Mouse (Mus musculus): Measurements from ENCODE around the gene Cped1.

The Cped1 gene

DNA sequence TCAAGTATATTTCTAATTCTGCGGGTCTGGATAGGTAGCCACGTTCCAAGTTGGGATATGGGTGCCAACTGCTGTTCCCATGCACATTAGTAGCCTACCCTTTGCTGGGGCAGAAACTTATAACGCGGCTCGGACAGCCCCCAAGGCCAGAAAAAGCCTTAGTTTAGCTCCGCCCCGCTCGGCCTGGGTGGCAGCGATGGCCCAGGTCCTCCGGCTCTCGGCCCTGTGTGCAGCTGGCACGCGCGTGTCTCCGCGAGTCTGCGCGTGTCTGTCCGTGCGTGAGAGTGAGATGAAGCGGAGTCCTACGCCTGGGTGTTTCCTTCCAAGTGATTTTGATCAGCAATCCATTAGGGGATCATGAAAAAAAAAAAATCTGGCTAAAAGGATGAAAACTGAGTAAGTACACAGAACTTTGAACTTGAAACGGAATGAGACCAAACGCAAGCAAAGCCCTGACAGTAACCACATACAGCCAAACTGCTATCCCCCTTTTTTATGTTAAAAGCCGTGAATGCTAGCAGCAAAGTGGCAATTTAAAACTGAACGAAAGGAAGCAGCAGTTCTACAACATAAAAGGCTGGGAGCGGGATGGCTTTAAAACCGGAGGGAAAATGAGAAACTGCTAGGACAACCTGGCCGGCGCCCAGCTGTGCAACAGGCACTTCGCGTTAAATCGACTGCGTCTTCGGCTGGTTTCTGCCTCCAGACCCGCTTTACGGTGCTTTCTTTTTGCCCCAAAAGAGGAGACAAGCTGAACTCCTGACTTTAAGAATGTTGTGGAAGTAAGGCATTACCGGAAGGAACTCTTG is at the start of gene Cped1:
TSS of gene Cped1 (plus strand) at position 185 of the 809 bp plus-strand sequence.
- DNase-seq (ENCODE audit: low read depth, low spot score) = peak; percentile 16

GRCm38 (mm10) chr6:21937981-21938635 is 47.6 kb upstream of the Cped1 start:
- DNase-seq (ENCODE audit: low read depth, low spot score) = no peak

DNA sequence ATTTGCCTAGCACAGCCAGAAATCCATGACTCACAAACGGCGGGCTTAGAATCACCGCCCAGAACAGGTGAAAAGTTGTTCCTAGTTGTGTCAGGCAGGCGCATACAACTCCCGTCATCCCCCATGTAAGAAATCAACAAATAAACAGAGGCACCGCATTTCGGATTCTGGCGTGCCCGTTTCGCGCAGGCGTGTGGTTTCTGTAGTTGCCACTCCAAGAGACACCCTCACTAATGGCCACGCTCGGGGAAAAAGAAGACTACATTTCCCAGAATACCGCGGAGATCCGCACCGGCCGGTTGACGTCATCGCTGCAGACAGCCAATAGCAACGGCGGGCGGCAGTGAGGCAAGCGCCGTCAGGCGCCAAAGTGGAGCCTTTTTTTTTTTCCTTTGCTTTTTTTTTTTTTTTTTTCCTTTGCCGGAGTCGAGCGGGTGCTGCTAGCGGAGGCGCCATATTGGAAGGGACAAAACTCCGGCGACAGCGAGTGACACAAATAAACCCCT is 36.4 kb upstream of the Cped1 start, which contains the start of gene Ing3:
TSS of gene Ing3 (plus strand) at position 346 of the 506 bp plus-strand sequence.
- peak; percentile 98 for DNase-seq (ENCODE audit: low read depth, low spot score)

- DNase-seq (ENCODE audit: low read depth, low spot score) = peak; percentile 88
Observed at GRCm38 (mm10) chr6:21949771-21950448, 35.8 kb upstream of the Cped1 start.

- DNase-seq (ENCODE audit: low read depth, low spot score) = no peak
Observed at GRCm38 (mm10) chr6:21950676-21951075, 35.0 kb upstream of the Cped1 start.

- DNase-seq (ENCODE audit: low read depth, low spot score) = no peak
Observed at GRCm38 (mm10) chr6:21955468-21955867, 30.2 kb upstream of the Cped1 start.

GRCm38 (mm10) chr6:21958922-21959321 is 26.8 kb upstream of the Cped1 start:
- no peak for DNase-seq (ENCODE audit: low read depth, low spot score)

- no peak for DNase-seq (ENCODE audit: low read depth, low spot score)
Observed at GRCm38 (mm10) chr6:21959909-21960308, 25.8 kb upstream of the Cped1 start.

DNA sequence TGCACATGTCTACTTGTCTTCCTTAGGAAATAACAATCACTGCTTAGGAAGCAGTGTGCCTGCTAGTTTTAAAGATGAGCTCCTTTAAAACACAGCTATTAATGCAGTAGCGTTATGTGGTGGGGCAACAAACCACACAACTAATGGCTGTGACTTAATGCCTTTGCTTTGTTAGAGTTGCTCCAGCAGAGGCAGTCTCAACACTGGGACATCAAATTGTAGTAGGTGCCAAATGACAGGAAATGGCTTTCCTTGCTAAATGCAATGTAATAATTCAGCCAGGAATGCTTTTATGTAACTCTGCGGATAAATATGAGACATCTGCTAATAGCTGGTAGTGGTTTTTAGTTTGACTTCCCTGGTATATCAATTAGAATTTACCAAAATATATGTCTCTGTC is 8.2 kb upstream of the Cped1 start:
- no peak for DNase-seq (ENCODE audit: low read depth, low spot score)

- DNase-seq (ENCODE audit: low read depth, low spot score) = no peak
Observed at GRCm38 (mm10) chr6:21981114-21981513, 4.6 kb upstream of the Cped1 start.

- DNase-seq (ENCODE audit: low read depth, low spot score) = no peak
Observed at GRCm38 (mm10) chr6:21984990-21985731, 555 bp upstream of the Cped1 start.

DNA sequence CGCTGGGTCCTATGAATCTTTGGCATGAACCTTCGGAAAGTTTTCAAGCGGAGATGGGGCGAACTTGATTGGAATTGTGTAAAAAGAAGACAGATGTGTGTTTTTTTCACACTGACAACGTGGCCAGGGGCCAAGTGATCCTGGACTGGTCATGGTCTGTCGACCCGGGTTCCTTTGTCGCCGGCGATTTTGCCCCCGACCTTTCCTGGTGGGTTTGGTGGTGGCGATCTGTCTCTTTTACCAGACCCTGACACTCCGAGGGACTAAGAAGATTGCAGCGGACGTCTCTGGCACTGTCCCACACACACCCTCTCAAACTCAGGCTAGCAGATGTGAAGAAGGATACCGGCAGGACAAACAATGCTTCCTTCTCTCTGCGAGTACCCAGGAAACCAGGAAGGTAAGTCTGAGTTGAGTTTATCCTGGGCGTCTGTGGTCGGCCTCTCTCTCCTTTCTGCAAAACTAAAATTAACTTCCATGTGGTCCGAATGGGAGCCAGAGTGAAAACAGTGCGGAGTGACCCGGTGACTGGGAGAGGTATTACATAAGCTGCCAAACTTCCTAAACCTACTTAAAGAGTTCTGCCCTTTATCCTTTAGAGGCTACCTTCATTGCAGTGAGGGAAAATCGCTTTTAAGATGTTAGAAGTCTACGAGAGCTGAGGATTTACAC is 1.1 kb downstream of the Cped1 start:
- DNase-seq (ENCODE audit: low read depth, low spot score) = no peak

- no peak for DNase-seq (ENCODE audit: low read depth, low spot score)
Observed at GRCm38 (mm10) chr6:21987554-21987953, 1.8 kb downstream of the Cped1 start.

- no peak for DNase-seq (ENCODE audit: low read depth, low spot score)
Observed at GRCm38 (mm10) chr6:21988296-21988695, 2.6 kb downstream of the Cped1 start.

DNA sequence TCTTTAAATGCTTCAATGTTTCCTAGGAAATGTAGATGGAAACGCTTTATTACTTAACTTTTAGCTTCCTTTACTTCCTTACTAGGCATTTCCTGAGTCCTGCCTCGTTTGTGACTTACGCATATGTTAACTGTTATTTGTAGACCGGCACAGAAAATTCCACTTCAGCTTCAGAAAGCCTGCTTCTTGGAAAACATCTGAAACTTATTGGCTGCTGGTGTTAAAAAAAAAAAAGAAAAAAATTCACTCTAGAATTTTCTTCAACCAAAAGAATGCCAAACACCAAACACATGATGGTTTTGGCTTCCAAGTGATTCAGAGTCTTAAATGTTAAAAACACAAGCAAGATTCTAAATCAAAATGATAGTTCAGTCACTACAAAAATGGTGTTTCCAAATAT is 3.4 kb downstream of the Cped1 start:
- DNase-seq (ENCODE audit: low read depth, low spot score) = no peak

GRCm38 (mm10) chr6:21990181-21991135 is 4.7 kb downstream of the Cped1 start:
- DNase-seq (ENCODE audit: low read depth, low spot score) = no peak

GRCm38 (mm10) chr6:21991151-21991550 is 5.4 kb downstream of the Cped1 start:
- DNase-seq (ENCODE audit: low read depth, low spot score) = no peak

- no peak for DNase-seq (ENCODE audit: low read depth, low spot score)
Observed at GRCm38 (mm10) chr6:21993070-21993469, 7.4 kb downstream of the Cped1 start.

DNA sequence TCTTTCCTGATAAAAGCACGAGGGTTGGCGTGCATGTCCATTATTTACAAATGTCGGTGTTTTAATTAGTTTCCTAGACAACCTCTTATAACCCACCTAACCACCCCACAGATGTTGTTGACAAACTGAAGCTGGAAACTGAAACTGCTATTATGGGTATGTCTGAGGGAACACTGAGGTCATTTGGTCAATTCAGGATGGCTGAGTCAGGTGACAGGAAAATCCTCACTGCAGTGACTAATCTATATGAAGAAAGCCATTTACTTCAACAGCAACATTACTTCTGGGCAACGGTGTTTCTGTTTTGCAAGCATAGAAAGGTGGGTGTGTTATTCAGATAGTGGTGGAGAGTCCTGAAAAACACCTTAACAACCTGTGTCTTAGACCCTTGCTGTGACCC is 12.4 kb downstream of the Cped1 start:
- DNase-seq (ENCODE audit: low read depth, low spot score) = no peak

DNA sequence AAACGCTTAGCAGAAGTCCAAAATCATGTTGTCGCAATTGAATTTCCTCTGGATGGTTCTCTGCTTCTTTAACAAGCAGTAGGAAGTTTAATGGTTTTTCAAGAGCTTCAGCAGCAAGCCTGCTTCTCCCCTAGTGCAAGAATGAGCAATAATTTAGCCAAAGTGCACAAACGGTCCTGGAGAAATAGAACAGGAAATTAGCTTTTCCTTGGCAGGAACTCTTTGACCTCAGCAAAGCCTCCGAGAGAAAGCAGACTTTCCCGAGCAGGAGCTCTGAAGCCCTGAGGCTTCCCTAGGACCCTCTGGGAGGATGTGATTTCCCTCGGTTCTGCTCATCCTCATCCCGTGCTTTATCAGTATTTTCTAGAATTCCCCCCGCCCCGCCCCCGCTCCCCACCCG is 13.3 kb downstream of the Cped1 start:
- no peak for DNase-seq (ENCODE audit: low read depth, low spot score)
